Mouse (Mus musculus) hindbrain, embryonic 16.5 days (tissue): ENCODE measurements at regions not wholly inside any gene's neighbourhood (a gene's known extent, or its start where the extent isn't known, plus 50 kb on each side); places are given as distances from the start of the nearest gene placed in this dataset.
A peak's percentile ranks its signal among the peaks of the same experiment; 100 is the strongest.

Source experiments
- ATAC-seq: fragments of 200-750 bp; cut with Nextera tagmentation; 2 replicates; pipeline ENCODE4 v1.8.0; 2017; ENCODE audit warnings: moderate TSS enrichment, moderate library complexity
- H3K27ac ChIP-seq: fragments of 300-500 bp; sonication (generic); 2 replicates; pipeline ENCODE4 v1.5.1; 2014; ENCODE audit warnings: low read depth, mild to moderate bottlenecking, control low read depth, low read length, moderate library complexity
- H3K27me3 ChIP-seq: fragments of 300-500 bp; sonication (generic); replicated peaks from 2 replicates; pipeline ENCODE4 v1.6.1; 2014; ENCODE audit warnings: low read length; ENCODE audit not compliant: control insufficient read depth, insufficient read depth
- H3K36me3 ChIP-seq: fragments of 300-500 bp; sonication (generic); 2 replicates; pipeline ENCODE4 v1.6.1; 2014; ENCODE audit warnings: mild to moderate bottlenecking, low read length, moderate library complexity, mixed read lengths; ENCODE audit not compliant: control insufficient read depth, insufficient read depth
- H3K4me1 ChIP-seq: fragments of 300-500 bp; sonication (generic); 2 replicates; pipeline ENCODE4 v1.6.1; 2014; ENCODE audit warnings: low read depth, low read length; ENCODE audit not compliant: control insufficient read depth, insufficient read depth
- H3K4me2 ChIP-seq: fragments of 300-500 bp; sonication (generic); 2 replicates; pipeline ENCODE4 v1.6.1; 2014; ENCODE audit warnings: mild to moderate bottlenecking, low read length, control low read depth, moderate library complexity
- H3K4me3 ChIP-seq: fragments of 300-500 bp; sonication (generic); 2 replicates; pipeline ENCODE4 v1.5.1; 2014; ENCODE audit warnings: mild to moderate bottlenecking, low read length, control low read depth, moderate library complexity
- H3K9ac ChIP-seq: fragments of 300-500 bp; sonication (generic); 2 replicates; pipeline ENCODE4 v1.6.1; 2014; ENCODE audit warnings: low read depth, mild to moderate bottlenecking, control low read depth, low read length, moderate library complexity
- H3K9me3 ChIP-seq: fragments of 300-500 bp; sonication (generic); 2 replicates; pipeline ENCODE4 v1.6.1; 2014; ENCODE audit warnings: mild to moderate bottlenecking, low read length, moderate library complexity; ENCODE audit not compliant: control insufficient read depth
- WGBS: fragments of 180-500 bp; shearing (Covaris S2); extraction: QIAGEN DNeasy Blood & Tissue Kit; methylation state at CpG from one replicate; pipeline ENCODE4 v1.1.7; 2014; 5-methylcytosine and 5-hydroxymethylcytosine counted together

GRCm38 (mm10) chr13:113536306-113536705 lies 82.1 kb downstream of the Snx18 start:
- Histone ChIP-seq H3K9ac (no peak overlapping the region), H3K27ac (no peak overlapping the region), H3K9me3 (no peaks in the 10 kb centered on the region), H3K27me3 (no peaks in the 10 kb centered on the region), H3K4me2 (no peak overlapping the region), H3K4me1 (peaks cover 6% of the 10 kb centered on the region), H3K36me3 (no peaks in the 10 kb centered on the region), H3K4me3 (no peak overlapping the region)
- WGBS: 77% methylated on average over 4 of the region's 4 CpGs
- no peak for ATAC-seq

- no peaks in the 10 kb centered on the region for H3K9me3 ChIP-seq
- no peak overlapping the region for H3K9ac ChIP-seq
- ATAC-seq: no peak
- no peaks in the 10 kb centered on the region for H3K36me3 ChIP-seq
- H3K4me2 ChIP-seq: no peak overlapping the region
- H3K27ac ChIP-seq: no peak overlapping the region
- no peaks in the 10 kb centered on the region for H3K27me3 ChIP-seq
- H3K4me3 ChIP-seq: no peak overlapping the region
- WGBS: 85% methylated on average over 8 of the region's 8 CpGs
- H3K4me1 ChIP-seq: peaks cover 6% of the 10 kb centered on the region
Measured at GRCm38 (mm10) chr13:113534664-113535455, 83.5 kb downstream of the Snx18 start.

GRCm38 (mm10) chr13:113533884-113534445 lies 84.4 kb downstream of the Snx18 start:
- H3K27me3 ChIP-seq: no peaks in the 10 kb centered on the region
- no peaks in the 10 kb centered on the region for H3K36me3 ChIP-seq
- no peak overlapping the region for H3K4me2 ChIP-seq
- no peak overlapping the region for H3K27ac ChIP-seq
- ATAC-seq: peak; percentile 70; the same call in 1 of the 2 replicates
- WGBS: 49% methylated on average over 4 of the region's 4 CpGs
- H3K4me1 ChIP-seq: peaks cover 6% of the 10 kb centered on the region
- no peak overlapping the region for H3K9ac ChIP-seq
- H3K4me3 ChIP-seq: no peak overlapping the region
- H3K9me3 ChIP-seq: no peaks in the 10 kb centered on the region

GRCm38 (mm10) chr13:113526997-113527396 lies 91.4 kb downstream of the Snx18 start:
- no peak overlapping the region for H3K4me2 ChIP-seq
- 87% methylated on average over 6 of the region's 6 CpGs for WGBS
- no peak overlapping the region for H3K9ac ChIP-seq
- H3K27ac ChIP-seq: no peak overlapping the region
- H3K9me3 ChIP-seq: no peaks in the 10 kb centered on the region
- no peaks in the 10 kb centered on the region for H3K4me1 ChIP-seq
- no peaks in the 10 kb centered on the region for H3K27me3 ChIP-seq
- ATAC-seq: no peak
- no peaks in the 10 kb centered on the region for H3K36me3 ChIP-seq
- H3K4me3 ChIP-seq: no peak overlapping the region

GRCm38 (mm10) chr13:113523503-113523902 lies 94.9 kb downstream of the Snx18 start:
- H3K4me2 ChIP-seq: no peak overlapping the region
- H3K27me3 ChIP-seq: no peaks in the 10 kb centered on the region
- no peaks in the 10 kb centered on the region for H3K4me1 ChIP-seq
- H3K9ac ChIP-seq: no peak overlapping the region
- no peaks in the 10 kb centered on the region for H3K9me3 ChIP-seq
- no peak for ATAC-seq
- no peak overlapping the region for H3K27ac ChIP-seq
- H3K4me3 ChIP-seq: no peak overlapping the region
- WGBS: 71% methylated on average over 5 of the region's 5 CpGs
- no peaks in the 10 kb centered on the region for H3K36me3 ChIP-seq

GRCm38 (mm10) chr13:113518144-113518543 lies 100.2 kb downstream of the Snx18 start:
- Histone ChIP-seq H3K27me3 (no peaks in the 10 kb centered on the region), H3K4me2 (no peak overlapping the region), H3K9ac (no peak overlapping the region), H3K4me3 (no peak overlapping the region), H3K4me1 (no peaks in the 10 kb centered on the region), H3K9me3 (peaks cover 3% of the 10 kb centered on the region; the same call in 1 of the 2 replicates), H3K27ac (no peak overlapping the region), H3K36me3 (no peaks in the 10 kb centered on the region)
- WGBS: 92% methylated on average over 6 of the region's 6 CpGs
- no peak for ATAC-seq

- H3K36me3 ChIP-seq: no peaks in the 10 kb centered on the region
- 98% methylated on average over 1 of the region's 1 CpGs for WGBS
- no peaks in the 10 kb centered on the region for H3K4me1 ChIP-seq
- no peak overlapping the region for H3K27ac ChIP-seq
- H3K4me2 ChIP-seq: no peak overlapping the region
- ATAC-seq: no peak
- H3K4me3 ChIP-seq: no peak overlapping the region
- peaks cover 3% of the 10 kb centered on the region; the same call in 1 of the 2 replicates for H3K9me3 ChIP-seq
- H3K9ac ChIP-seq: no peak overlapping the region
- H3K27me3 ChIP-seq: no peaks in the 10 kb centered on the region
Measured at GRCm38 (mm10) chr13:113516102-113516501, 102.3 kb downstream of the Snx18 start.

- H3K4me1 ChIP-seq: no peaks in the 10 kb centered on the region
- H3K4me2 ChIP-seq: no peak overlapping the region
- H3K9ac ChIP-seq: no peak overlapping the region
- H3K27ac ChIP-seq: no peak overlapping the region
- no peaks in the 10 kb centered on the region for H3K36me3 ChIP-seq
- H3K9me3 ChIP-seq: peaks cover 3% of the 10 kb centered on the region; the same call in 1 of the 2 replicates
- 34% methylated on average over 7 of the region's 7 CpGs for WGBS
- no peak overlapping the region for H3K4me3 ChIP-seq
- no peak for ATAC-seq
- H3K27me3 ChIP-seq: no peaks in the 10 kb centered on the region
Measured at GRCm38 (mm10) chr13:113515162-113515600, 103.2 kb downstream of the Snx18 start.

- Histone ChIP-seq H3K4me2 (no peak overlapping the region), H3K36me3 (no peaks in the 10 kb centered on the region), H3K4me3 (no peak overlapping the region), H3K27me3 (no peaks in the 10 kb centered on the region), H3K9me3 (peaks cover 3% of the 10 kb centered on the region; the same call in 1 of the 2 replicates), H3K27ac (no peak overlapping the region), H3K9ac (no peak overlapping the region), H3K4me1 (peaks cover 3% of the 10 kb centered on the region; the same call in 1 of the 2 replicates)
- ATAC-seq: peak; percentile 74
- 42% methylated on average over 10 of the region's 10 CpGs for WGBS
Measured at GRCm38 (mm10) chr13:113509403-113510185, 108.8 kb downstream of the Snx18 start.
